Mouse (Mus musculus) lung, embryonic 16.5 days (tissue): ENCODE data around the gene Krtap10-4. TPM values are rescaled to one million over a fixed set of nuclear protein-coding genes. Genes with fewer than 3 reads are reported as not detected.

Experiments used
- polyA plus RNA-seq: library from polyadenylated mRNA; unstranded; fragments of >200 nt; fragmentation: Nextera tagmentation; extraction: Ambion mirVana; gene quantifications from 2 replicates; pipeline ENCODE4 v1.2.1, GENCODE M21; 2015

Gene Krtap10-4
- polyA plus RNA-seq, 1 experiment from 2014 or later = not detected

Other genes starting within 250 kb of the Krtap10-4 start
- gene Pttg1ip, start 245.4 kb downstream of the Krtap10-4 start, polyA plus RNA-seq = 127 and 138 TPM in 2 replicates
- 344 and 348 TPM in 2 replicates for gene Sumo3, start 221.0 kb downstream of the Krtap10-4 start, polyA plus RNA-seq
- gene Gm49325, start 220.9 kb downstream of the Krtap10-4 start, polyA plus RNA-seq = 2.0 and 2.4 TPM in 2 replicates
- 66.6 and 69.5 TPM in 2 replicates for gene Ube2g2, start 204.8 kb downstream of the Krtap10-4 start, polyA plus RNA-seq
- gene Tspear, start 140.5 kb downstream of the Krtap10-4 start, polyA plus RNA-seq = 0.25 and 0.38 TPM in 2 replicates
- not detected in 2 replicates for gene Gm19402, start 136.3 kb downstream of the Krtap10-4 start, polyA plus RNA-seq
- gene Gm9508, start 129.9 kb downstream of the Krtap10-4 start, polyA plus RNA-seq = not detected in 2 replicates
- not detected in 2 replicates for gene Gm10272, start 120.5 kb downstream of the Krtap10-4 start, polyA plus RNA-seq
- not detected in 2 replicates for gene Gm10024, start 115.6 kb downstream of the Krtap10-4 start, polyA plus RNA-seq
- not detected in 2 replicates for gene Gm10142, start 111.3 kb downstream of the Krtap10-4 start, polyA plus RNA-seq
- not detected in 2 replicates for gene Krtap12-1, start 106.5 kb downstream of the Krtap10-4 start, polyA plus RNA-seq
- gene Gm10100, start 100.6 kb downstream of the Krtap10-4 start, polyA plus RNA-seq = not detected in 2 replicates
- not detected in 2 replicates for gene Gm18596, start 84.5 kb downstream of the Krtap10-4 start, polyA plus RNA-seq
- gene Gm9736, start 75.7 kb downstream of the Krtap10-4 start, polyA plus RNA-seq = not detected in 2 replicates
- not detected in 2 replicates for gene Gm3233, start 67.4 kb downstream of the Krtap10-4 start, polyA plus RNA-seq
- gene Gm3238, start 55.8 kb downstream of the Krtap10-4 start, polyA plus RNA-seq = not detected in 2 replicates
- not detected in 2 replicates for gene Gm7138, start 50.2 kb downstream of the Krtap10-4 start, polyA plus RNA-seq
- not detected in 2 replicates for gene Gm3250, start 44.6 kb downstream of the Krtap10-4 start, polyA plus RNA-seq
- gene Gm7137, start 38.9 kb downstream of the Krtap10-4 start, polyA plus RNA-seq = not detected in 2 replicates
- not detected in 2 replicates for gene Gm9639, start 32.0 kb downstream of the Krtap10-4 start, polyA plus RNA-seq
- gene Gm19668, start 28.0 kb downstream of the Krtap10-4 start, polyA plus RNA-seq = not detected in 2 replicates
- not detected in 2 replicates for gene Gm9507, start 15.3 kb downstream of the Krtap10-4 start, polyA plus RNA-seq
- gene Gm2696, start 12.4 kb downstream of the Krtap10-4 start, polyA plus RNA-seq = not detected in 2 replicates
- not detected in 2 replicates for gene Krtap10-10, start 8.9 kb upstream of the Krtap10-4 start, polyA plus RNA-seq
- gene Gm36176, start 19.7 kb upstream of the Krtap10-4 start, polyA plus RNA-seq = not detected in 2 replicates
- not detected in 2 replicates for gene Gm10318, start 25.8 kb upstream of the Krtap10-4 start, polyA plus RNA-seq
- not detected in 2 replicates for gene Gm3285, start 34.9 kb upstream of the Krtap10-4 start, polyA plus RNA-seq
- 3.5 and 4.7 TPM in 2 replicates for gene Lrrc3, start 75.4 kb upstream of the Krtap10-4 start, polyA plus RNA-seq
- gene Trpm2, start 143.5 kb upstream of the Krtap10-4 start, polyA plus RNA-seq = 1.1 and 1.4 TPM in 2 replicates
- gene 1810043G02Rik, start 151.4 kb upstream of the Krtap10-4 start, polyA plus RNA-seq = 19.9 and 22.6 TPM in 2 replicates
- 158 and 164 TPM in 2 replicates for gene Pfkl, start 183.0 kb upstream of the Krtap10-4 start, polyA plus RNA-seq
- 0.65 and 1.6 TPM in 2 replicates for gene Dnmt3l, start 214.9 kb upstream of the Krtap10-4 start, polyA plus RNA-seq
- 2.2 and 2.3 TPM in 2 replicates for gene Aire, start 216.5 kb upstream of the Krtap10-4 start, polyA plus RNA-seq
- 9.5 and 10.2 TPM in 2 replicates for gene Icosl, start 242.2 kb upstream of the Krtap10-4 start, polyA plus RNA-seq